Comparison of ENCODE assay signal across 8 mouse cellular contexts in the genomic region with DNA sequence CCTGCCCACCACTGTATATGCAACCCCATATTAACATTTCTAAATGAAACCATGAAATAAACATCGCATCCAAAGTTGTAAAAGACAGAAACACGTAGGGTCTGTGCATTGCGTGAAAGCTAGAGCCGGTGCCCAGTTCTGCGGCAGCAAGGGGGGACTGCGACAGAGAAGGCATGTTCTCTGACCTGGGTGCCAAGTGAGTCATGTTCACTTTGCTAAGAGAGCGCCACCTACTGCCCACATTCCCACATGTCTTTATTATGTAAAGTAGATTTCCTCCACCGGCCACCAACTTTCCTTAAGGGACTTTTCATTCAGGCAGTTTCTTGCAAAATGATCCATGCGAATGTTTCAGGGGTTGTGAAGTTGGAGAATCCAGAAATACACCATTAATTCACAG. TPM values are rescaled to one million over a fixed set of nuclear protein-coding genes. Genes with fewer than 3 reads are reported as not detected.
A peak's percentile ranks its signal among the peaks of the same experiment; 100 is the strongest.
DNase-seq lines count a peak whose midpoint lies in the region; ATAC-seq and TF ChIP-seq lines count a peak whose summit lies in the region.

No protein-coding gene starts in this region.

- H3K9ac ChIP-seq in heart, embryonic 12.5 days = no peak overlapping the region
- H3K9ac ChIP-seq in lung, embryonic 14.5 days = no peak overlapping the region

- TF ChIP-seq POLR2A in bone marrow, adult 2 months (IDR thresholded peaks at IDR 0.05; ENCODE audit: borderline replicate concordance, control insufficient read depth, low read depth, low read length) = no peak
- no peak for TF ChIP-seq POLR2A in embryonic fibroblast, embryonic 13.5 days (IDR thresholded peaks at IDR 0.05; ENCODE audit: low read depth, low read length)

- peak; percentile 66 for TF ChIP-seq CTCF in bone marrow, adult 2 months (IDR thresholded peaks at IDR 0.05; ENCODE audit: control insufficient read depth, insufficient read depth, low read length)
- TF ChIP-seq CTCF in embryonic fibroblast, embryonic 13.5 days (IDR thresholded peaks at IDR 0.05; ENCODE audit: borderline replicate concordance, insufficient read depth, low read length) = peak; percentile 50; the same call in 1 of the 2 replicates
- TF ChIP-seq CTCF in lung, embryonic 14.5 days (IDR thresholded peaks at IDR 0.05; ENCODE audit: low read depth) = peak; percentile 80

- no peak overlapping the region for H3K4me3 ChIP-seq in bone marrow, adult 2 months (replicated peaks; ENCODE audit: control insufficient read depth, low read depth, low read length)
- no peak overlapping the region for H3K4me3 ChIP-seq in embryonic fibroblast, embryonic 13.5 days (ENCODE audit: insufficient read depth, low read length)
- no peak overlapping the region for H3K4me3 ChIP-seq in heart, embryonic 12.5 days
- no peak overlapping the region for H3K4me3 ChIP-seq in lung, embryonic 14.5 days (ENCODE audit: low read depth, low read length)

- no peaks in the 10 kb centered on the region for H3K36me3 ChIP-seq in heart, embryonic 12.5 days
- H3K36me3 ChIP-seq in lung, embryonic 14.5 days (ENCODE audit: insufficient read depth) = no peaks in the 10 kb centered on the region

- no peaks in the 10 kb centered on the region for H3K4me1 ChIP-seq in bone marrow, adult 2 months (ENCODE audit: control insufficient read depth, insufficient read depth, low read length)
- no peaks in the 10 kb centered on the region; the same call in 1 of the 2 replicates for H3K4me1 ChIP-seq in embryonic fibroblast, embryonic 13.5 days (ENCODE audit: control insufficient read depth, insufficient read depth, low read length)
- H3K4me1 ChIP-seq in heart, embryonic 12.5 days (replicated peaks) = peaks cover 5% of the 10 kb centered on the region; the same call in 1 of the 2 replicates
- H3K4me1 ChIP-seq in lung, embryonic 14.5 days (ENCODE audit: insufficient read depth) = no peaks in the 10 kb centered on the region

- H3K9me3 ChIP-seq in heart, embryonic 12.5 days (replicated peaks) = no peaks in the 10 kb centered on the region
- H3K9me3 ChIP-seq in lung, embryonic 14.5 days (ENCODE audit: low read depth, low read length) = no peaks in the 10 kb centered on the region

- H3K27ac ChIP-seq in bone marrow, adult 2 months (ENCODE audit: control insufficient read depth, insufficient read depth, low read depth, low read length, poor library complexity) = no peak overlapping the region
- no peak overlapping the region for H3K27ac ChIP-seq in embryonic fibroblast, embryonic 13.5 days (ENCODE audit: insufficient read depth, low read length)
- no peak overlapping the region for H3K27ac ChIP-seq in heart, embryonic 12.5 days (ENCODE audit: poor library complexity, severe bottlenecking)
- H3K27ac ChIP-seq in lung, embryonic 14.5 days (ENCODE audit: low read depth) = no peak overlapping the region

- no peak overlapping the region for H3K4me2 ChIP-seq in heart, embryonic 12.5 days
- H3K4me2 ChIP-seq in lung, embryonic 14.5 days = no peak overlapping the region

- peak; percentile 3 to 18 for DNase-seq in CD8-positive naive resting alpha-beta T cell, adult 2 months (ENCODE audit: low read depth in 2 of 2, low spot score in 2 of 2)
- DNase-seq in kidney, postnatal 4 days = peak; percentile 90 to 92
- peak; percentile 94 for DNase-seq in lung, embryonic 14.5 days
- DNase-seq in retina, postnatal 1 day = peak; percentile 85
- peak; percentile 46 to 67 for DNase-seq in urinary bladder, adult 18-20 months (ENCODE audit: low spot score in 2 of 2)

- 4% methylated on average over 9 of the region's 9 CpGs for WGBS in bone marrow, adult 2 months
- 23% methylated on average over 9 of the region's 9 CpGs for WGBS in heart, embryonic 12.5 days
- 13% methylated on average over 9 of the region's 9 CpGs for WGBS in lung, embryonic 14.5 days

- ATAC-seq in heart, embryonic 12.5 days (ENCODE audit: insufficient number of reproducible peaks, low FRiP score) = 0 out of 2 replicates have a peak, but pooled peaks have one; percentile 51
- ATAC-seq in lung, embryonic 14.5 days (ENCODE audit: insufficient read depth) = peak; percentile 44; the same call in 1 of the 2 replicates

- no peaks in the 10 kb centered on the region for H3K27me3 ChIP-seq in heart, embryonic 12.5 days (replicated peaks)
- H3K27me3 ChIP-seq in lung, embryonic 14.5 days (ENCODE audit: insufficient read depth, low read length) = no peaks in the 10 kb centered on the region

RNA-seq across cellular contexts. Expression of a gene that starts 44.0 kb away (rescaled TPM):
- 2.7 TPM in 1 of 2 replicates, not detected in the other for polyA plus RNA-seq in bone marrow, adult 2 months (2011; ENCODE audit: insufficient read depth, insufficient read length, low replicate concordance, missing spikeins)
- not detected in 2 replicates for polyA plus RNA-seq in embryonic fibroblast, embryonic 13.5 days (2011; ENCODE audit: insufficient read length, low read depth, missing spikeins)
- polyA plus RNA-seq in heart, embryonic 12.5 days (2016; fragmentation: Nextera tagmentation; extraction: Ambion mirVana) = not detected in 2 replicates
- polyA plus RNA-seq in lung, embryonic 14.5 days (2014; fragmentation: Nextera tagmentation; extraction: Ambion mirVana) = not detected in 2 replicates

Comparison
In these comparisons a context has a peak if more than half of its experiments do, and no peak if none do; other contexts are left out.
1. DNase-seq: peak in every context shown above with its lines; median percentile 94 in lung, embryonic 14.5 days; 91 in kidney, postnatal 4 days; 85 in retina, postnatal 1 day; 56 in urinary bladder, adult 18-20 months; 10 in CD8-positive naive resting alpha-beta T cell, adult 2 months.